Mouse (Mus musculus): ENCODE results near the gene Pstpip1.

The Pstpip1 gene

DNA sequence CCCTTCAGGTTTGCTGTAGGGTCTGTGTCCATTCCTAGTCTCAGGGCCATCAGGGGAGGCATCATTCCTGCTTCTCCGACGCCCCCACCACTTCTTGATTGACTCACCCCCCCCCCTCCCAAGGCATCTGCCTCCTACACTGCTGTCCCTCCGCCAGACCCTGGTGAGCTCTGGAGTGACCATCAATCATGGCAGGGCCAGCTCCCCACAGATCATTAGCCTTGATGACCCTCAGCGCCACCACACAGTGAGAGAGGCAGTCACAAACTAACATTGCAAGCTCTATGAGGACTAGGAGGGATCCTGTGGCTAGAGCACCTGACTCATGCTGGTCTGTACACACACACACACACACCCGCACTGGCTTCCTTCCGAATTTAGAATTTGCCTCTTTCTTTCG is 15.2 kb downstream of the Pstpip1 start:
- no peak for DNase-seq (ENCODE audit: extremely low read depth, low read depth, low spot score)

GRCm38 (mm10) chr9:56106274-56107072 is 16.7 kb downstream of the Pstpip1 start:
- DNase-seq (ENCODE audit: extremely low read depth, low read depth, low spot score), result no peak

GRCm38 (mm10) chr9:56107527-56107926 is 17.8 kb downstream of the Pstpip1 start:
- DNase-seq (ENCODE audit: extremely low read depth, low read depth, low spot score), result no peak

DNA sequence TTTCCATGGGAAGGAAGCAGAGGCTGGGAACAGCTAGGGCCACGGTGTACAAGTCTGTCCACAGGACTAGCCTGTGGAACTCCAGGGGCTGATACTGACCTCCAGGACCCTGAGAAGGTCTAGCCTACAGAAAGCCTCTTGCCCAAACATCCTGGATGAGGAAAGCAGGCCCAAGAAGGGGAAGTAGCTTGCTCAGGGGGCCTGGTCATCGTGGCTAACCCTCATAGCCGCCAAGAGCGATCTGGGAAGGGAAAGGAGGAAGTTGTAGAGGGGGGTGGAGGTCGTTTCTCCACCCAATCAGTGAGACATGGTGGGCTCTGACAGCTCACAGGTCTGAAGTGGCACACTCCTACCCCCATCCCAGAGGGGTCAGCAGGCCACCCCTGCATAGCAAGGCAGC is 18.4 kb downstream of the Pstpip1 start:
- no peak for DNase-seq (ENCODE audit: extremely low read depth, low read depth, low spot score)

DNA sequence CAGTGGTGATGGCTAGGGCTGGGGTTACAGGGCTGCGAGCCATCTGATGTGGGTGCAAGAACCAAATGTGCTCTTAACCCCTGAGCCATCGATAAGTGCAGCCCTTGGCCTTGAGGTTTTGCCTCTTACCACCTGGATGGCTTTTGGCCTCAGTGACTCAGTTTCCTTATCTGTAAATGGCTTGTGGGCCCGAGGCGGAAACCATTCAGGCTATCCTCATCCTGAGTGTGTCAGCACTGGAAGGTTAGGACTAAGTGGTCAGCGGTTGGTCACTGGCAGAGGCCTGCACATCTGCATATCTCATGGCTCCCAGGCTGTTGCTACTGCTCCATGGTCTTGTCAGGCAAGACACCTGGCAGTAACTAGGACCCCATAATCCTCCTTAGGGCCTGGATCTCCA is 28.3 kb downstream of the Pstpip1 start:
- DNase-seq (ENCODE audit: extremely low read depth, low read depth, low spot score), result no peak

DNA sequence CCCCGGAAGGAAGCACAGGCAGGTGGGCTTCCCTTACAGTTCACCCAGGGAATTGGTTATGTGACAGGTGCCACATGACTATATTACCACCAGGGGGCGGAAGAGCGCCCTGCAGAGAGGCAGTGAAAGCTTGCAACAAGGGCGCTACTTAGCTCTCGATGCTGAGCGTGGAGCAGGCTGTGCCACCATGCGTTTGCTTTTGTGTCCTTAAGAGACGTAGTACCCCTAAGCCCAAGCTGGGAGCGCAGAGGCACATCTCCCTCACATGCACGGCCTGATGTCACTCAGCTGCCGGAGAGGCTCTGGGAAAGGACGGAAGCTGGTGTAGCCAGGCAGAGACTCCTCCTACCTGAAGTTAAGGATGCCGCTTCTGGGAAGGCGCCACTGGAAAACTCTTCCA is 28.8 kb downstream of the Pstpip1 start:
- no peak for DNase-seq (ENCODE audit: extremely low read depth, low read depth, low spot score)

DNA sequence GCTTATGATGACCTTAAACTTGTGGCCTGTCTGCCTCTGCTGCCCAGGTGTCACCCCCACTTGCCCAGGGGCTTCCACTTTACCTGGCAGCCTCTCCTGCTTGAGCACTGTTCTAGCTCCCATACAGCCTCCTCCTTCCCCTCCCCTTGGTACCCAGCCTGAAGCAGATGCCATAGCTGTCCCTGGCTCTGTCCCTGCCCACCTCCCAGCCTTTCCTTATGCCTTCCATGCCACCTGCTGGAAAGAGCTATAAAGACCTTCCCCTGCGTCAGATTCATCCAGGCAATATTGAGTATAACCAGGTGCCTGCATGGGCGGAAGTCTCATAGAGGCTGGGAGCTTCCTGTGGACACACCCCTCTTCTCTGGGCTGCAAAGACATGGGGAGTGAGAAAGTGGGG is 29.9 kb downstream of the Pstpip1 start:
- DNase-seq (ENCODE audit: extremely low read depth, low read depth, low spot score), result no peak

DNA sequence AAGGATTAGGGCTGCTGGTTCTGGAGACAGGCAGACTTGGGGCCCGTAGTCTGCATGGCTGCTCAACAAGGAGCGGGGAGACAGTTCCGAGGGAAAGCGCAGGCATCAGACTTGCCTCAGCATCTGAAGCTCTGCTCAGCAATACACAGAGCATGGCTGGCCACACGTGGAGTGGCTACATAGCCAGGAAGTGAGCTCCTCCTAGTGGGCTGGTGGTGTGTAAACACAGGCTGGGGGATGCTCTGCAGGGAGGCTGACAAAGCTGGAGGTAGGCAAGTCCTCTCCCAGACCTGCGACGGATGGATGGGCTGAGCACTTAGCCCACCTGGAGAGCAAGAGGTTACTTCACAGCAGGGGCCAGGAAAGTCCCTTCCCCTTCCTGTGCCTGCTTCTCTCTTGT is 31.3 kb downstream of the Pstpip1 start:
- DNase-seq (ENCODE audit: extremely low read depth, low read depth, low spot score), result no peak

DNA sequence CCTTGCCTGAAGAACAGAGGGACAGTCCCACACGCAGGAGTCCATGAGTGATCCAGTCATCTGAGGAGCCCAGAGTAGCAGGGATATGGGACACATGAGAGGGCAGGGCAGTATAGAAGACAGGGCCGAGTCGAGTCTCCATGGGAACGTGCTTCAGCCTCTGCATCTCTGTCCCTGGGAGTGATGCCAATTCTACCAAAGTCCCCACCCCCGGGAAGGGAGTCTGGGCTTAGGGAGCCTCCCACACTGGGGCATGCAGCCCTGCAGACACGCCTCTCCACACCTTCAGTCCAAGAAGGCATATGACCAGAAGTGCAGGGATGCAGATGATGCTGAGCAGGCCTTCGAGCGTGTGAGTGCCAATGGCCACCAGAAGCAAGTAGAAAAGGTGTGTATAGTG is 33.2 kb downstream of the Pstpip1 start:
- DNase-seq (ENCODE audit: extremely low read depth, low read depth, low spot score), result no peak

GRCm38 (mm10) chr9:56123613-56124012 is 33.9 kb downstream of the Pstpip1 start:
- no peak for DNase-seq (ENCODE audit: extremely low read depth, low read depth, low spot score)

DNA sequence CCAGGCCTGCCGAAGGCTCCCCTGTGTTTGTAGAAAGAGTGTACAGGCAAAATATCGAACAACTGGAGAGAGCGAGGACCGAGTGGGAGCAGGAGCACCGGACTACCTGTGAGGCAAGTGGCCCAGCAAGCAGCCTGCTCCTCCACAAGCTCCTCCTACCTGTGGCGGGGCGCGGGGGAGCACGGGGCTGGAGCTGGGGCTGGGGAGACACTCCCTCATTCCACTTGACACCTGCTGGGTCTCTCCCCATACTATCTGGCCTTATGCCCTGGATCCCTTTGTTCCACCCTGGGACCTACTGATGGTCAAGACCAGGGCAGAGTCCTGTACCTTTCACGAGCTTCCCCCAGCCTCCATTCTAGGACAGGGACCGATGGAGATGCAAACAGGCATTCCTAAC is 34.8 kb downstream of the Pstpip1 start:
- DNase-seq (ENCODE audit: extremely low read depth, low read depth, low spot score), result no peak

- no peak for DNase-seq (ENCODE audit: extremely low read depth, low read depth, low spot score)
Observed at GRCm38 (mm10) chr9:56126453-56127173, 36.9 kb downstream of the Pstpip1 start.

GRCm38 (mm10) chr9:56128331-56128730 is 38.6 kb downstream of the Pstpip1 start:
- DNase-seq (ENCODE audit: extremely low read depth, low read depth, low spot score), result no peak

- DNase-seq (ENCODE audit: extremely low read depth, low read depth, low spot score), result no peak
Observed at GRCm38 (mm10) chr9:56129951-56130350, 40.2 kb downstream of the Pstpip1 start.

GRCm38 (mm10) chr9:56130536-56130935 is 40.8 kb downstream of the Pstpip1 start:
- no peak for DNase-seq (ENCODE audit: extremely low read depth, low read depth, low spot score)

DNA sequence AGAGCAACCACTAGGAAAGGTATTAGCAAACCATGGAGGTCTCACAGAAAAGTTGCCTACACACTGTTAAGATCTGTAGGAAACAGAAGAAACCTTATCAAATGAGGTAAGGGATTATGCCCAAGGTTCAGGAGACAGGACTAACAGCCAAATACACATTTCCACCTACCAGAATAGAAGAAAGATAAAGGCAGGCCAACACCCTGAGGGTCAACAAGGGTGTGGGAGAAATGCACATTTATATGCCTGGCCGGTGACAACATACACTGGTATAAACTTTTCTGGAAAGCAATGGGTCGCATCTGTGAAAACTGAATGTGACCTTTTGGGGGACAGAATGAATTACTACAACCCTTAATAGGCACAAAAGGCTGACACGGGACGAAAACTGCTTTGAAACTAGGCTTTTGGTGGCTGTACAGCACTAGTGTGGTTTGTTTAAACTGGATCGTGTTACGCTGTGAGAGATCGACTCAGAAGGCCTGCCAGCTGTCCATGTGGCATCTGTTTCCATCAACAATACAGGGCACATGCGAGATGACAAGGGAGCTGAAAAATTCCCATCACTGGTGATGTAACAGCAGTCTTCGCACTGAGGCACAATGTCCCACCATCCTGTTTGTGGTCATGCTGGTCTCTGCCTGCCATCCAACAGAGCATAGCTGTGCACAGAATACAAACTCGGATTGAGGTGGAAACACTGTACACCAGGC is 42.2 kb downstream of the Pstpip1 start:
- DNase-seq (ENCODE audit: extremely low read depth, low read depth, low spot score), result no peak

DNA sequence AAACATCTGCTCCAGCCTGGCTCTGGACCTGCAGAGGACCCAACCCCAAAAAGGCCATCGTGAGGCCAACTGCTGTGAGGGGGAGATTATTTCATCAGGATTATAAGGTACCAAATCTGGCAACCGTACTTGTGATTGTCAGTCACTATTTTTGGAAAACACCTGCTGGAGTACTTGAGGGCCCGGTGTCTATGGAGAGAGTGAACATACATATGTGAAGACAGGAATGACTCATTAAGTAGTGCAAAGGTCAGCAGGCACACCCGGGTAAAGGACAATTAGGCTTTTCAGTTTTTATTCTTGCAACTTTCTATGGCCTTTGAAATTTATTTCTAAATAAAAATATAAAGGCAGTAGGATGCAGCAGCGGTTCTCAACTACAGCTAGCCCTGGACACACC is 44.2 kb downstream of the Pstpip1 start:
- no peak for DNase-seq (ENCODE audit: extremely low read depth, low read depth, low spot score)

GRCm38 (mm10) chr9:56134614-56135013 is 44.9 kb downstream of the Pstpip1 start:
- no peak for DNase-seq (ENCODE audit: extremely low read depth, low read depth, low spot score)

GRCm38 (mm10) chr9:56135590-56136197 is 45.9 kb downstream of the Pstpip1 start:
- no peak for DNase-seq (ENCODE audit: extremely low read depth, low read depth, low spot score)

GRCm38 (mm10) chr9:56141776-56142175 is 52.0 kb downstream of the Pstpip1 start:
- DNase-seq (ENCODE audit: extremely low read depth, low read depth, low spot score), result no peak

- no peak for DNase-seq (ENCODE audit: extremely low read depth, low read depth, low spot score)
Observed at GRCm38 (mm10) chr9:56144366-56145003, 54.7 kb downstream of the Pstpip1 start.

All from fat pad, adult 2 months (tissue).